Mouse (Mus musculus) midbrain, embryonic 14.5 days (tissue): ENCODE measurements at regions not wholly inside any gene's neighbourhood (a gene's known extent, or its start where the extent isn't known, plus 50 kb on each side); places are given as distances from the start of the nearest gene placed in this dataset.

Source experiments
- ATAC-seq: fragments of 200-750 bp; cut with Nextera tagmentation; 2 replicates; pipeline ENCODE4 v1.8.0; 2017; ENCODE audit warnings: moderate number of reproducible peaks, moderate library complexity; ENCODE audit not compliant: low FRiP score, low TSS enrichment
- DNase-seq: peaks from one replicate; pipeline ENCODE4 v3.0.0-alpha.2; 2015
- H3K27ac ChIP-seq: fragments of 300-500 bp; sonication (generic); replicated peaks from 2 replicates; pipeline ENCODE4 v1.5.1; 2014; ENCODE audit warnings: mild to moderate bottlenecking, low read depth, low read length, moderate library complexity
- H3K27me3 ChIP-seq: fragments of 300-500 bp; sonication (generic); 2 replicates; pipeline ENCODE4 v1.6.1; 2014; ENCODE audit warnings: low read length, control low read depth, mixed read lengths; ENCODE audit not compliant: control insufficient read depth, insufficient read depth
- H3K36me3 ChIP-seq: fragments of 300-500 bp; sonication (generic); 2 replicates; pipeline ENCODE4 v1.6.1; 2014; ENCODE audit warnings: low read length, control low read depth; ENCODE audit not compliant: control insufficient read depth, insufficient read depth
- H3K4me1 ChIP-seq: fragments of 300-500 bp; sonication (generic); 2 replicates; pipeline ENCODE4 v1.6.1; 2014; ENCODE audit warnings: mild to moderate bottlenecking, antibody characterized with exemption, low read length, control low read depth; ENCODE audit not compliant: control insufficient read depth, insufficient read depth
- H3K4me2 ChIP-seq: fragments of 300-500 bp; sonication (generic); 2 replicates; pipeline ENCODE4 v1.6.1; 2014; ENCODE audit warnings: mild to moderate bottlenecking, low read length, moderate library complexity
- H3K4me3 ChIP-seq: fragments of 300-500 bp; sonication (generic); replicated peaks from 2 replicates; pipeline ENCODE4 v1.5.1; 2014; ENCODE audit warnings: low read depth, low read length
- H3K9ac ChIP-seq: fragments of 300-500 bp; sonication (generic); replicated peaks from 2 replicates; pipeline ENCODE4 v1.6.1; 2014; ENCODE audit warnings: mild to moderate bottlenecking, low read length, moderate library complexity
- H3K9me3 ChIP-seq: fragments of 300-500 bp; sonication (generic); 2 replicates; pipeline ENCODE4 v1.6.1; 2016; ENCODE audit warnings: low read length, control low read depth, mixed read lengths; ENCODE audit not compliant: control insufficient read depth
- WGBS: fragments of 180-500 bp; shearing (Covaris S2); extraction: QIAGEN DNeasy Blood & Tissue Kit; methylation state at CpG from one replicate; pipeline ENCODE4 v1.1.7; 2014; 5-methylcytosine and 5-hydroxymethylcytosine counted together

GRCm38 (mm10) chr6:47381451-47381850, 71.7 kb upstream of the Cul1 start:
- Histone ChIP-seq H3K27me3 (no peaks in the 10 kb centered on the region), H3K27ac (no peak overlapping the region), H3K4me3 (no peak overlapping the region), H3K36me3 (no peaks in the 10 kb centered on the region), H3K4me1 (no peaks in the 10 kb centered on the region), H3K4me2 (no peak overlapping the region), H3K9ac (no peak overlapping the region), H3K9me3 (no peaks in the 10 kb centered on the region)
- 78% methylated on average over 2 of the region's 2 CpGs for WGBS
- ATAC-seq (no peak), DNase-seq (no peak)

GRCm38 (mm10) chr6:47386550-47386949, 66.6 kb upstream of the Cul1 start:
- Histone ChIP-seq H3K4me1 (peaks cover 7% of the 10 kb centered on the region; the same call in 1 of the 2 replicates), H3K9ac (no peak overlapping the region), H3K27ac (no peak overlapping the region), H3K4me2 (no peak overlapping the region), H3K27me3 (no peaks in the 10 kb centered on the region), H3K36me3 (no peaks in the 10 kb centered on the region), H3K4me3 (no peak overlapping the region), H3K9me3 (no peaks in the 10 kb centered on the region)
- DNase-seq (no peak), ATAC-seq (no peak)

GRCm38 (mm10) chr6:47389908-47390307, 63.3 kb upstream of the Cul1 start:
- 48% methylated on average over 4 of the region's 4 CpGs for WGBS
- Histone ChIP-seq H3K27ac (no peak overlapping the region), H3K9ac (no peak overlapping the region), H3K4me3 (no peak overlapping the region), H3K4me1 (peaks cover 7% of the 10 kb centered on the region; the same call in 1 of the 2 replicates), H3K4me2 (no peak overlapping the region), H3K27me3 (no peaks in the 10 kb centered on the region), H3K9me3 (no peaks in the 10 kb centered on the region), H3K36me3 (no peaks in the 10 kb centered on the region)
- no peak for DNase-seq
- ATAC-seq: no peak

- H3K4me2 ChIP-seq: no peak overlapping the region
- DNase-seq (peak; percentile 56), ATAC-seq (0 out of 2 replicates have a peak, but pooled peaks have one; percentile 17)
- no peaks in the 10 kb centered on the region for H3K27me3 ChIP-seq
- H3K9me3 ChIP-seq: no peaks in the 10 kb centered on the region
- H3K4me1 ChIP-seq: peaks cover 7% of the 10 kb centered on the region; the same call in 1 of the 2 replicates
- no peak overlapping the region for H3K4me3 ChIP-seq
- no peaks in the 10 kb centered on the region for H3K36me3 ChIP-seq
- 28% methylated on average over 7 of the region's 7 CpGs for WGBS
- no peak overlapping the region for H3K27ac ChIP-seq
- H3K9ac ChIP-seq: no peak overlapping the region
Measured at GRCm38 (mm10) chr6:47390436-47391002, 62.7 kb upstream of the Cul1 start.

GRCm38 (mm10) chr6:47391014-47391802, 62.0 kb upstream of the Cul1 start:
- H3K27ac ChIP-seq: no peak overlapping the region
- DNase-seq: no peak
- H3K4me1 ChIP-seq: peaks cover 7% of the 10 kb centered on the region; the same call in 1 of the 2 replicates
- ATAC-seq: no peak
- whole genome bisulfite sequencing: 75% methylated on average over 3 of the region's 3 CpGs
- H3K4me2 ChIP-seq: no peak overlapping the region
- H3K9me3 ChIP-seq: no peaks in the 10 kb centered on the region
- no peak overlapping the region for H3K9ac ChIP-seq
- H3K4me3 ChIP-seq: no peak overlapping the region
- no peaks in the 10 kb centered on the region for H3K27me3 ChIP-seq
- H3K36me3 ChIP-seq: no peaks in the 10 kb centered on the region

GRCm38 (mm10) chr6:47395465-47396337, 57.5 kb upstream of the Cul1 start:
- Histone ChIP-seq H3K9me3 (no peaks in the 10 kb centered on the region), H3K9ac (no peak overlapping the region), H3K27me3 (no peaks in the 10 kb centered on the region), H3K36me3 (no peaks in the 10 kb centered on the region), H3K4me1 (peaks cover 3% of the 10 kb centered on the region; the same call in 1 of the 2 replicates), H3K4me2 (no peak overlapping the region), H3K27ac (no peak overlapping the region), H3K4me3 (no peak overlapping the region)
- ATAC-seq (no peak), DNase-seq (no peak)
- 37% methylated on average over 5 of the region's 5 CpGs for WGBS
